Mouse (Mus musculus) left cerebral cortex, postnatal 25 days (tissue): ENCODE results near the gene Prkra. TPM values are rescaled to one million over a fixed set of nuclear protein-coding genes. Genes with fewer than 3 reads are reported as not detected.
"Not testable (repeated sequence)": the region's sequence is repeated elsewhere in the genome, so short reads cannot be mapped to it uniquely, and the experiment has no call there.

Experiments used
- DNase-seq, 2 experiments: peaks; one replicate each; pipeline ENCODE4 v3.0.0; 2022; ENCODE audit warnings: low spot score in 2 of 2, mixed read lengths in 1 of 2
- intact Hi-C: fragments of 180-260 bp; cut with DNase I; formaldehyde crosslinking; loops from one replicate; pipeline ENCODE4 v1.15.1; 2025
- total RNA-seq, 2 experiments: library from RNA; stranded (reverse); gene quantifications; 2 replicates each; pipeline ENCODE4 v1.2.3; 2021

The Prkra gene
- total RNA-seq, 2 experiments from 2014 or later = 14.2 to 14.7 TPM

DNA sequence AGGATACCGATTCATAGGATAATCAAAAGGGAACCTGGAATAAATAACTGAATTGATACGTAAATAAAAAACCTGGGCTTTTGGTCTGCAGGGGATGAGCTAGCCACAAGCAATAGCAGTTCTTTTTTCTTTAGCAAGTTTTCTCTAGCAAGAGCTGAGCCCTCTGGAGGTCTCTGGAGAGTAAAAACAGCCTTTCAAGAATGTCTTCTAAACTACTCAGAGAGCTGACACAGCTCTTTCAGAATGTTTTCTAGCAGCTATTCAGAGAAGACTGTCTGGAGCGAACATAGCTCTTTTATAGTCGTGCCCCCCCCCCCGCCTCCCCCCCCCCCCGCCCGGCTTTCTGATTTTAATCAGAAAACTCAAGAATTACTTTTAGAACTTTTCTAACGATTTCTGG, 11.6 kb upstream of the Prkra start:
- intact Hi-C loops = no loop called here
- no peak for DNase-seq

DNA sequence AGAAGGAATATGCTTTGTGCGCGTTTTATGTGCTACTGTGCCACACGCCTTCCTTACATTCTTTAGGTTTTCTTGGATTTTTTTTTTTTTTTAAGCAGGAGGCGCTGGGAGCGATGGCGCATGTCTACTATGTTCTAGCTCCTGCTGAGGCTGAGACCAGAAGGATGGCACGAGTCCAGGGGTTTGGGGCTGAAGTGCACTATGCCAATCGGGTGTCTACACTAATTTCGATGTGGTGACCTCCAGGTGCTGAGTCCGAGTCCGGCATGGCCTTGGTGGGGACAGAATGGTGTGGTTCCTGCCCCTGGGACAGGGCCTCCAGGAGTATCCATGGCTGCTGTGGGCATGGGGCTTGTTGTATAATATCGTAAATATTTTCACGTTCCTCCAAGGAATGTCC, 10.7 kb upstream of the Prkra start:
- no peak for DNase-seq
- intact Hi-C loops = no loop called here

DNA sequence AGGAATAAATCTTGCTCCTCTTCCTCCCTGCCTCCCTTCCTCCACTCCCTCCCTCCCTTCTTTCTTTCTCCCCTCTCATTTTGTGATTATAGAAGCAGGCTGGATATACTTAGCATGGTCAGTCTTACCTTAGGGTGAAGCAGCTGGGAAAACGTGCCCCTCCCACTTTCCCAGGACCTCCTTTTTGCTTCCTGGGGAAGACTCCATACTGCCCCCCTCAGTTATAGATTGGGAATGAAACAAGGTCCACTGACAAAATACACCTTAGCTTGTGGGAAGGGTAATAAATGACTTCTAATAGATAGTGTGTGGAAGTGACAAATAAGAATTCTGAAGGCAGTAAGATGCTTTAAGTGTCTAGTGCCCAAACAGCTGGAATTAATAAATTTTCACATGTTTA, 8.2 kb upstream of the Prkra start:
- intact Hi-C loops = no loop called here
- DNase-seq = no peak

DNA sequence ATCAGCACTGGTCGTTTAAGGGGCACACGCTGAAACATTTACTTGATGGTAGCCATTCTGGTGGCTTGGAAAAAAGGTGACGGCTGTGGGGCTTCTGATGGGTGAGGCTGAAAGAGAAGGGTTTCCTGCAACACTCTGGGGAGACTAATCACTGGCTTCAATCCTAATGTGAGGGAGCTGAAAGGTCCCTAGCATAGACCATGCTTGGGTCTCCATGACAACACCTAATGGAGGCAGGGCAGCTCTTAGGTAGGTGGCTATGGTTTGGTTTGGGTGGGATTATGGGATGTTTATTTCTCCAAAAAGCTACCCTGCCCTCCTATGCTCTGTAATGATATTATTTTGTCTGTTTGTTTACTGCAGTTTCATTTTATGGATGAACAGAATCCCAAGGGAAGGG, 7.6 kb upstream of the Prkra start:
- intact Hi-C loops = no loop called here
- DNase-seq = no peak

DNA sequence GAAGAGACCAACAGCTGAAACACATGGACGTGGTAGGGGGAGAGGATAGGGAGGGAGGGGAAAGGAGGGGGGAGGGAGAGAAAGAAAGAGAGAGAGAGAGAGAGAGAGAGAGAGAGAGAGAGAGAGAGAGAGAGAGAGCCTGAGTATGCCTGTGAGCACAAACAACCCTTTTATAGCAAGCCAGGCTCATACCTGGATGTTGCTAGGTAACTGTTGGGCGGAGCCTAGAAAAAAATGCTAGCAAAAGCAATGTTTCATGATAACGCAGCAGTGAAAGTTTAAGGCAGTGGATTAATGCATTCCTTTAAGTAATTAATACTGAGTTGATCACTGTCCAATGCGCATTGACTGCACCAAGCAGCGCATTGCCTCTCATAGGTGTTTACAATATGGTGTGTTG, 6.8 kb upstream of the Prkra start:
- intact Hi-C loops = no loop called here
- no peak for DNase-seq

DNA sequence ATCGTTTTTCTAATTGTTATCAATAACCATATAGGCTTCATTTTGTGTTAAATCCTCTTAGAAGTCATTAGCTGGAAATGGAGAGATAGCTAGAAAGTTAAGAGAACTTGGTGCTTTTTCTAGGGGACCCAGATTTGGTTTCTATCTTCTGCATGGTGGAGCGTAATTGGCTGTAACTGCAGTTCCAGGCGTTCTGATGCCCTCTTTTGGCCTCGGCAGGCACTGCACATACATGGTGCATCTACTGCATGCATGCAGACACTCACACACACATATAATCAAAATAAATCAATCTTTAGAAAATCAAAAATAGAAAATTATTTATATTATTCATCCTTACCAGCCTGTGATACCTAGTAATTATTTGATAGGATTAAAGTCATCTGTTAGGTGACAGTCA, 5.3 kb upstream of the Prkra start:
- DNase-seq = no peak
- intact Hi-C loops = no loop called here

DNA sequence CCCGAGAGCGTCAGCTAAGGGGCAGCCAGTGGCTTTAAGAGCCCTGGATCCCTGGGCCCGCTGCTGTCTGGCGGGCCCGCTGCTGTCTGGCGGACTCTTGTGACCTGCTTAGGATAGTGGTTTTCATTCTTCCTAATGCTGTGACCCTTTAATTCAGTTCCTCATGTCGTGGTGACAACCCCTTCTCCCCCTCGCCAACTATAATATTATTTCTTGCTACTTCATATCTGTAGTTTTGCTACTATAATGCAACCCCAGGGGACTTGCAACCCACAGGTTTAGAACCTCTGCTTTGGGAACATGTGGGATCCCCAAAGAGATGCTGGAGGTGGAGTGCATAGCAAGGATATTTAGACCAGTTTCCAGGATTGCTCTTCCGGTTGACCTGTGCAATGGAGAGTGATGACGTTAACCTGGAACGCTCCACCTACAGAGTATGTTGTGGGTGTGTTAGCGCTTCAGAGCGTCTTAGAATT, 889 bp upstream of the Prkra start:
- DNase-seq = no peak
- intact Hi-C loops = loop anchor here (1.0 kb wide), 1 partner anchor 24 kb away; no protein-coding TSS in a partner anchor

DNA sequence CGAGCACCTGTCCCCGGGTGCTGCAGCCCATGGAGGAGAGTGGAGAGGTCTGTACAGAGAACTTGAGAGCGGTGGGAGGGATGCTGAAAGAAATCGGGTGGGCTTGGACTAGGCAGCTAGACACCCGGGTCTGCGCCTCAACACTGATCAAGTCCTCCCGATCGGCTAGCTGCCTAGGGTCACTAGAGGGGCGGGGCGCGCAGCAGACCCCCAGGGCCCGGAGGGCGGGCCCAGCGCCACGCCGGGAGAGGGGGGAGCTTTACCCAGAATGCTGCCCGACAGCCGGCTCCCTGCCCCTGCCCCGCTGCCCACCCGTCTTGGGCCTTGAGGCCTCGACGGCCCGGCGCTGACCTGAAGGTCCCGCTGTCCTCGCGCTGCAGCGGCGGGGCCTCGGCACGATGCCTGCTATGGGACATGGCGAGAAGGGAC, 360 bp downstream of the Prkra start:
- DNase-seq = no peak
- intact Hi-C loops = no loop called here

DNA sequence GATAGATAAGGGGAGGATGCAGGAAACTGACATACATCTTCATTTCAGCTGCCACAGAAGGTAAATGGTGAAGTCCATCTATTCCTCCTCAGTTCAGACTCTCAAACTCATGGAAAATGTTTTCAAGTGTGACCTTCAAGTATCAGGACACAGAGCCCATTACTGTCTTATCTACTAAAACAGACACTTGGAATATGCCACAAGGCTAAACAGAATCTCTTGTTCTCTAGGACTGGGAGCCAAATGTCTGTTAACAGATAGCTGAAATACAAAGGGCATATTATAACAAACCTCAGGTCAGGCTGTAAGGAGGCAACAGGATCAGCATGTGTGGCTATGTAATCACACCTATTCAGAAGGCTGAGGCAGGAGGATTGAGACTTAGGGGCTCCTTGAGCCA, 4.0 kb downstream of the Prkra start:
- no peak for DNase-seq
- intact Hi-C loops = no loop called here

DNA sequence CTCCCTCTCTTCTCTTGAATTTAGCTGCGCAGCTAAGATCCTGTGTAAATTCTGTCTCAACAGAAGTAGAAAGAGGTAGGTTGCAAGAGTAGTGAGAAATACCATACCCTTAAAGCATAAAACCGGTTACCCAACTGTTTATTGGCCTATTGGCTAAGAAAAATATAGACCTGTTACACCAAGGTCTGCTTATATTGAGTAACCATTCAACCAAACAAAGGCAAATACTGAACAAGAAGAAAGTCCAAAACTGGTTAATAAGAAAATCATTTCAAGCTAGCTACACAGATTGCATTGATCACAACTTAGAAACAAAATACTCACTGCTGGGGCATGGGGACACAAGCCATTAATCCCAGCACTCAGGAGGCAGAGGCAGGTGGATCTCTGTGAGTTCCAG, 8.2 kb downstream of the Prkra start:
- intact Hi-C loops = no loop called here
- no peak for DNase-seq

DNA sequence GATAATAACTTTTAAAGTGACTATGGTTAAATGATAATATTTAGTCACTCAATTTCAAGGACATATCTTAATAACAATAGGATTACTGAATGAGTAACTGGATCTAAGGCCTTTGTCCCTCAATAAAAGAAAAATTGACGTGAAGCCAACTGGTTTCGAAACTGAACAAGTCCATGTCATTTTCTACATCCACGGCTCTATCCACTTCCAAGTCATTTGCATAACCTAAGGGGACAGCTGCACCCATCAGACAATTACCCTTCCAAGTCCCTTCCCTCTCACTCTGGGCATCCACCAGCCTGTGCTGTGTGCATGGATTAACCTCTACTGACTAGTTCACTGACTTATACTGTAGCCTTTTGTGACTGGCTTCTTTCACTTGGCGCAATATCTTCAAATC, 16.2 kb downstream of the Prkra start:
- intact Hi-C loops = no loop called here
- no peak for DNase-seq

DNA sequence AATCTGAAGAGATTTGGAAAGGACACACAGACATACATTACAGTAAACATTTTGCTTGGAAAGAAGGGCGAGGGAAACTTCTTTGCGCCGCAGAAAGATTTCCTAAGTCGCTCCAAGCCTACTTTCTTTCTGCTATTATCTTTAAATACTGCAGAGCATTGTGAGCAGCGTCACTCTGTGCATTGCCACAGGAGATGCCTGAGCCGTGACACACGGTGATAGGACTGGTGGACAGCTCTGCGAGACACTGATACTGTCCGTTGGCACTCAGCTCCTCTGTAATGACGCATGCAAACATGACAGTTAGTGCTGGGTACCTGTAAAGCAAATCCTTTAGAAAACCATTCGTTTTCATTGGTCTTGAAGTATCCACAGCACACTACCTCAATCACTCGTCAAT, 17.5 kb downstream of the Prkra start:
- intact Hi-C loops = no loop called here

DNA sequence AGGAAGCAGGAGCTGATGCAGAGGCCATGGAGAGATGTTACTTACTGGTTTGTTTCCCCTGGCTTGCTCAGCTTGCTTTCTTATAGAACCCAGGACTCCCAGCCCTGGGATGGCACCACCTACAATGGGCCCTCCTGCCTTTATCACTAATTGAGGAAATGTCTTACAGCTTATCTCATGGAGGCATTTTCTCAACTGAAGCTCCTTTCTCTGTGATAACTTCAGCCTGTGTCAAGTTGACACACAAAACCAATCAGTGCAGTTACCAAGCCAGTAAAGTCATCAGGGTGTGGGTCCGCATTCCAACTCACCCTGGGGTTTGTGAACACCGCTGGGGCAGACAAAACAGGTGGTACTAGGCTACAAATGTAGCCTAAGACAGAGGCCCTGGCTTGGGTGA, 25.5 kb downstream of the Prkra start:
- DNase-seq = not testable (repeated sequence)

More for the DNA sequence above, 17.5 kb downstream of the Prkra start:
- DNase-seq = no peak

DNA sequence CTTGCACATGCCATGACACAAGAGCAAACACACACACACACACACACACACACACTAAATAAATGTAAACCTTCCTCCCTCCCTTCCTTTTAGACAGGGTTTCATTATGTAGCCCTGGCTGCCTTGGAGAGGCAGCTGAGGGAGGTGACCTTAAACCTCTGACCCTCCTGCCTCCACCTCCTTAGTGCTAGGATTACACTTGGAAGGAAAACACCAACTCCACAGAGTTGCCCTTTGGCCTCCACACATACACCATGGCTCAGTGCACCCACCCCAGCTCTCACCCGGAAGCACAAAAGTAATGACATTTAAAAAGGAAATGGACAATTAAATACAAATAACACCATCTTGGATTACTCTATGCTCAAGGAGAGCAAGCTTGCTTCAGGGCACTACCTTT, 26.1 kb downstream of the Prkra start:
- intact Hi-C loops = no loop called here

More for the DNA sequence above, 25.5 kb downstream of the Prkra start:
- intact Hi-C loops = not testable (repeated sequence)

DNA sequence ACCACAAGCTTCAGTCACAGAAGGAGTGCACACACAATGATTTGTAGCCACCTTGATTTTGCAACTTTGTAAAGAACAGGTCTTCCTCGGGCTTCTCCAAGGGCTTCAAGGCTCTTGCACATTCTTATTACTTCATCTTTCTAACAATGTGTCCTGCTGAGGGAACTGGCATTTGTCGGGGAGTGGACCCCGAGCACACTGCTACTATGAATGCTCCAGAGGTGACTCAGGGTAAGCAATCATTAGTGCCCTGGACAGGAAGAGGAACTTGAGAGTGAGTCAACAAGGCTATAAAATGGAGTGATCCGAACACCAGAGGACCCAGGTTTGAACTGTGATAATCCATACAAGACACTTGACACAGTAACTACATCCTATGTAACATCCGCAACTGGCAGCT, 27.6 kb downstream of the Prkra start:
- no peak for DNase-seq
- intact Hi-C loops = no loop called here

More for the DNA sequence above, 26.1 kb downstream of the Prkra start:
- DNase-seq = no peak

DNA sequence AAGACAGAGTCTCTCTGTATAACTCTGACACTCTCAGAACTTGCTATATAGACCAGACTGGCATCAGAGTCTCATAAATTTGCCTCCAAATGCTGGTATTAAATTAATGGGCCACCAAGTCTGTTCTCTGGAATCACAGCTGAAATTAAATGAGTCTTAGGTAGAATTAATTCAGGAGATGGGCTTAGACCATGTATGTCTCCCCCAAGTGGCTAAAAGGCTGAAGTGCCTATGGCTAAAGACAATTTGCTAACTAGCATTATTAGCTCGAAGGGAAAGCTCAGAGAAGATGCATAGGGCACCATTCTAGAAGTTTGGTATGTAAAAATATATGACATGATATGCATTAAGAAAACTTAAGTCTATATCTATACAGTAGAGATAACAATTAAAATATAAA, 29.7 kb downstream of the Prkra start:
- peak; percentile 33 to 41 for DNase-seq
- intact Hi-C loops = loop anchor here (1.0 to 10.0 kb wide), 3 partner anchors 251 to 483 kb away; no protein-coding TSS in a partner anchor

DNA sequence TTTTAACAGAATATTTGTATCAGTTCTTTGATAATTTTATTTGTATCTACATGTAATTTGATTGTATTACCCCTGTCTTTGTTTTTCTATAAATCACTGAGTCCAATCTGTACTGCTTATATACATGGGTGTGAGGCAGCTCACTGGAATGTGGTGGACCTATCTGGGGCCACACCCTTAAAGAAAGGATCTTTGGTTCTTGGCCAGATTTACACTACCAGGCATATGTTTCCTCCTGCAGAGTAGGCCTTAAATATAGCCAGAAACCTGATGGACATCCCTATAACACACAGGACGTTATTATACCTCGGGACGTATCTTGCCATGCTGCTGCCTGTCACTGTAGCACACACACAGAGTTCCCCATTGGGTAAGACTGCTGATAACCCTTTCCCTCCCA, 35.8 kb downstream of the Prkra start:
- intact Hi-C loops = loop anchor here (10.0 kb wide), 1 partner anchor 477 kb away; no protein-coding TSS in a partner anchor

DNA sequence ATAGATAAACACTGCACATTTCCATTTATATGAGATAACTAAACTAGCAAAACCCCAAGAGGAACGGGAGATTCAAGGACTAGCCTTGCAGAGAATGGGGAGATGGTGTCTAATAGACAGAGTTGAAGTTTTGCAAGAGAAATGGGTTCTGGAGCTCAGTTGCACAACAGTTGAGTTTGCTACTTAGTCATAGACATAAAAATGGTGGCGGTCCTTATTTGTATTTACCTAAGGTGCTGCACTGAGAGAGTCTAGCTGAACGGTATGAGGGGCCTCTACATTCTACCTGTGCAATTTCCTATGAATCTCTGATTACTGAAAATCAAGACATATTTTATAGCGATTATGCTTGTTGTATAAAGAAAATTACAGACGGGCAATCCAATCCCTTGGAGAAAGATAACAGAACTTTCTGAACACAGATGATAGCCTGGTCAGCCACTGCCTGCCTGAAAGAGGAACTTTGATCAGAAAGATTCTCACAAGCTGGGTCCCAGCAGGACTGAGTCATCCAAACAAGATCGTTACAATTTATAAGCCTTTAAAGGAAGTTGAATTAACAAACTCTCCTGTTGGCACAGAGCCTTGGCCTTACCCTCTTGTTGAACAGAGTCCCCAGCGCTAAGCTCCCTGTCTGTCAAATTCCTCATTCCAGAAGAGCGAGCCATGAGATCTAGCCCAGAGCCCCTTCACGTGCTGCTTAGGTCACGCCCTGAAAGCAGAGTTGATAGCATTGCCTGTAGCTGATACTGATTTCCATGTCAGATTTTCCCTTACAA, 37.3 kb downstream of the Prkra start:
- intact Hi-C loops = loop anchor here (10.0 kb wide), 1 partner anchor 476 kb away; no protein-coding TSS in a partner anchor
- no peak for DNase-seq

More for the DNA sequence above, 35.8 kb downstream of the Prkra start:
- no peak for DNase-seq

DNA sequence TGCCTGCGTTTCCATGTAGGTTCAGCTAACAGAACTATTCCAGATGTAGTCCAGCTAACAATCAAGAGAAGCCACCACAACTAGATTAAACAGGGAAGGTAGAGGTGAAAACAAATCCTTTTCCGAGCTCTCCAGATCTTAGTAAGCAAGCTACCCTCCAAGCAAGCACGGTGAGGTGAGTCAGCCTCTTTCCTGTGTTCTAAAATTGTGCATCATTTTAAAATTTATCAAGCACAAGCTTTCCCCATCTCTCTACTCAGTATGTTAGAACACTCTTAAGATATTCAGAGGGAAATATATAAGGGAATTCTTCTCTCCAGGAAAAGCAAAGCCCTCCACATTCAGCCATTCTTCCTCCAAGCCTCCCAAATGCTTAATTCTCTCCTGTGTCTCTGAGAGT, 41.1 kb downstream of the Prkra start:
- intact Hi-C loops = no loop called here
- DNase-seq = peak in 1 of 2 experiments; percentile 46

DNA sequence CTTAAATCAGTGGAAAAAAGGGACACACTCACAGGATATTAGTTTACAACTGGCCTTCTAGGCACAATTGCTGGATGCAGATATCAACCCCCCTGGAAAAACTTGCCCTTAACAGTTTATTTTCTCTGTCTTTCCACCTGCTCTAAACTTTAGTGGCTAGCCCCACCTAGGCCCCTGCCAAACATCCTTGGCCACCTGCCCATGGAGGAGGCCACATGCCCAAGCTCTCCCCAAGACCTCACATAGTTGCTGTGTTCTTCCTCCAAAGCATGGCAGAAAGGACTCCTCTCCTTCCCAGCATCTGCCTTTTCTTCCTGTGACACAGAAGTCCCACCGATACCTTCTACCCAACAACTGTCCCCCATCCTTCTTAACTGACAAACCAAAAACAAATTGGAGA, 45.6 kb downstream of the Prkra start:
- no peak for DNase-seq
- intact Hi-C loops = no loop called here

DNA sequence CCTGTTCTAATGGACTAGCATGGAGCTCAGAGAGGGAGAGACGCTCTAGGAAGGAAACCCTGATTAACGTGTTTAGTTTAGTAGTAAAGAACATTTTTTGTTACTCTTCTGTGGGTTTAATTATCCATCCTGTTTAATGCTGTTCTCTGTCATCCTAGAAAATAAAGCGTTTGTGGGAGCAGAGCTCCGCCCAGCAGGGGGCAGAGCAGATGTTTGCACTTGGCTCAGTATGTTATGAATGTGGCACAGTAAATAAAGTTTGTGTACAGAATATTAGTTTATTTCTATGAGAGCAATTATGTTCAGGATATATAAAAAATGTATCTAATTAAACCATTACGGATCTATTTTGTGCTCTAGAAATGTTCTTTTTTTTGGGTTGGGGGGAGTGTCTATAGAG, 48.6 kb downstream of the Prkra start:
- no peak for DNase-seq
- intact Hi-C loops = no loop called here
